Mouse (Mus musculus): ENCODE data around the gene Cap2. TPM values are rescaled to one million over a fixed set of nuclear protein-coding genes. Genes with fewer than 3 reads are reported as not detected.

Cap2 gene
- total and polyA plus RNA-seq, 3 experiments, result 115 to 147 (median 135) TPM

DNA sequence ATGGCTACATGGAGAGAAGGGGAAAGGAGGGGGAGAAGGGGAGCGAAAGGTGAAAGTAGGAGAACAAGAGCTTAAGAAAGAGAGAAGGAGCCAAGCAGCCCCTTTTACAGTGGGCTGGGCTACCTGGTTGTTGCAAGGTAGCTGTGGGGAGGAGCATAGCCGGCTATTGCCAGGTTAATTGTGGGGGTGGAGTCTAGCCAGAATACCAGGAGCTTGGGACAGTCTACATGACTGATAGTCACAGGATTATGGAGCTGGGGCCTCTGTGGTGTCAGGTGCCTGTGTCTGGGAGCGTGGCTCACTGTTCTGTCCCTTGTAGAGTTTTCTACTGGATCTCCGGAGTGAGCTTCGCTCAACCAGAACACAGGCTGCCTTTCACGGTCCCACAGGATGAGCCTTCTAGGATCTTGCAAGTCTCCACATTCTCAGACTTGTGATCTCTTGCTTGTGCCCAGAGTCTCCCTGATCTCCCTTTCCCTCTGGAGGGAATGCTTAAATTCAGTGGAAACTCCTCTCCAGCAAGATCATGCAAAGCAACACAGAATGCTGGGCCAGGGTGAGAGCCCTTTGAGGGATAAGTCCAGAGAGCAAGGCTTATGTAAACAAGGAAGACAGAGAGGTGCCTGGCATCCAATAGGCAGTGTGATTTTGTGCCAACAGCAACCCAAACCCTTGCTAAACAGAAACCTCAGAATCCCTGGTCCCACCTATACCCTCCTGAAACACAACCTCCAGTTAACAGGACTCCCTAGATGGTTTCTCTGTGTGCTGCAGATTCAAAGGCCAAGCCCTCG, 119.5 kb downstream of the Cap2 start:
- TF ChIP-seq CTCF (IDR thresholded peaks at IDR 0.05) (no peak), POLR2A (IDR thresholded peaks at IDR 0.05; ENCODE audit: insufficient read depth, low read depth, low read length) (no peak), EP300 (IDR thresholded peaks at IDR 0.05; ENCODE audit: insufficient read depth, low read depth, low read length) (no peak)
- Histone ChIP-seq H3K27ac (no peak overlapping the region), H3K79me2 (replicated peaks; ENCODE audit: control insufficient read depth, insufficient read depth, low read length) (no peaks in the 10 kb centered on the region), H3K4me3 (no peak overlapping the region), H3K4me1 (ENCODE audit: control insufficient read depth, insufficient read depth, low read length) (no peaks in the 10 kb centered on the region), H3K9ac (ENCODE audit: low read depth, low read length) (no peak overlapping the region), H3K36me3 (ENCODE audit: control insufficient read depth, insufficient read depth, low read length) (no peaks in the 10 kb centered on the region), H3K27me3 (ENCODE audit: control insufficient read depth, insufficient read depth, low read length) (no peaks in the 10 kb centered on the region)
- intact Hi-C loops (cut with DNase I), result no loop called here
- 92% methylated on average over 7 of the region's 7 CpGs for WGBS
- no peak for DNase-seq

DNA sequence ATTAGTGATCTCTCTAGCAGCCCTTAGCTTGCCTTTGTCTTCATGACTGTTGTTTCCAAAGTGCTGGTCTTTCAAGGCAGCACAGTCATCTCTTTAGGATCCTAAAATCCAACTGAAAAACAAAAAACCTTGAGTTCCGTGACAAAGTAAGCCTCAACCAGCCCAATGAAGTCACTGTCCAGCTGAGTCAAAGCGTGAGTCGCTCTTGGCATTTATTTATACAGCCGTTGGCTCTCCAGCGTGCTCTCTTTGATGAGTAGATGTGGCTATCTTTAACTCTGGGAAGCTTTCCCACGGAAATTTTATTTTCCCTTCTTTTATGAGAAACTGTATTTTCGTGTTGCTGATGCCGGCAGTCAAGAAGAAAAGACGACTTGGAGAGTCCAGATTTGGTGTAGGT, 125.0 kb downstream of the Cap2 start:
- Histone ChIP-seq H3K4me3 (no peak overlapping the region), H3K36me3 (ENCODE audit: control insufficient read depth, insufficient read depth, low read length) (no peaks in the 10 kb centered on the region), H3K79me2 (replicated peaks; ENCODE audit: control insufficient read depth, insufficient read depth, low read length) (no peaks in the 10 kb centered on the region), H3K9ac (ENCODE audit: low read depth, low read length) (no peak overlapping the region), H3K4me1 (ENCODE audit: control insufficient read depth, insufficient read depth, low read length) (no peaks in the 10 kb centered on the region), H3K27ac (peak overlapping the region; percentile 17; the same call in 1 of the 2 replicates), H3K27me3 (ENCODE audit: control insufficient read depth, insufficient read depth, low read length) (no peaks in the 10 kb centered on the region)
- TF ChIP-seq EP300 (IDR thresholded peaks at IDR 0.05; ENCODE audit: insufficient read depth, low read depth, low read length), result no peak
- no peak for TF ChIP-seq CTCF (IDR thresholded peaks at IDR 0.05)
- no peak for TF ChIP-seq POLR2A (IDR thresholded peaks at IDR 0.05; ENCODE audit: insufficient read depth, low read depth, low read length)
- intact Hi-C loops (cut with DNase I), result no loop called here
- 60% methylated on average over 9 of the region's 9 CpGs for WGBS
- no peak for DNase-seq

DNA sequence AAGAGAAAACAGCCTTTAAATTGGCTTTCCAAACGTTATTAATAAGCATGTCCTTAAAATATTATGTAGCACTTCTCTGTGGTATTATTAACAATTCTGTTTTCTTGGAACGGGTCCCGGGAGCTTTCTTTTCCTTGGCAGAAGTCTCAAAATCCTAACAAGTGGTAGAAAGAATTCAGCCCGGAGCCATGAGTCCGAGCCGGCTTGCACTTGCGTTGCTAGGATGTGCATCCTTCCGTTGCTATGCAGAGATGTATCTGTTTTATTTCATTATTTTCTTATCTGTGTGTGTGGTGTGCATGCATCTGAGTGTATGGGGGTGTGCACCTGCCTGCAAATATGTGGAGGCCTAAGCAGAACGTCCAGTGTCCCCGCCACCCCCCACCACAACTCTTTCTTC, 126.2 kb downstream of the Cap2 start:
- intact Hi-C loops (cut with DNase I), result no loop called here
- DNase-seq, result no peak
- no peak overlapping the region for H3K27ac ChIP-seq
- no peak overlapping the region for H3K9ac ChIP-seq (ENCODE audit: low read depth, low read length)
- no peak overlapping the region for H3K4me3 ChIP-seq
- H3K27me3 ChIP-seq (ENCODE audit: control insufficient read depth, insufficient read depth, low read length), result no peaks in the 10 kb centered on the region
- H3K36me3 ChIP-seq (ENCODE audit: control insufficient read depth, insufficient read depth, low read length), result no peaks in the 10 kb centered on the region
- no peaks in the 10 kb centered on the region for H3K4me1 ChIP-seq (ENCODE audit: control insufficient read depth, insufficient read depth, low read length)
- no peak for TF ChIP-seq POLR2A (IDR thresholded peaks at IDR 0.05; ENCODE audit: insufficient read depth, low read depth, low read length)
- no peak for TF ChIP-seq EP300 (IDR thresholded peaks at IDR 0.05; ENCODE audit: insufficient read depth, low read depth, low read length)
- TF ChIP-seq CTCF (IDR thresholded peaks at IDR 0.05), result no peak
- 50% methylated on average over 10 of the region's 10 CpGs for WGBS
- no peaks in the 10 kb centered on the region for H3K79me2 ChIP-seq (replicated peaks; ENCODE audit: control insufficient read depth, insufficient read depth, low read length)

DNA sequence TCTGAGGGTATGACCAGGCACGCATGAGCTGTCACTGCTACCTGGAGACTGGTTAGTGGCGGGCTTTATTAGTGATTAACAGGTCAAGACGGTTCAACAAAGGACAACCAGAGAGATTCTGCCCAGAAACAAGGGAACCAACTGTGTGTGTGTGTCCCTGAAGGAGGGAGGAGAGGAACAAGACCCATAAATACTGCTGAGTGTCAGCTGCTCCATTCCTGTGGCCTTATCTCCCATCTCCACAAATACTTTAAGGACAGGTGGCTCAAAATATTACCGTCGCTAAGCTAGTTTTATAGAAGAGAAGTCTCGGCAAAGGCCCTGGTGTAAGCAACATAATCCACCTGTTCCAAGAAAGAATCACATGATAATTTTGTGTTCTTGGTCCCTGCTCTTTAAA, 127.7 kb downstream of the Cap2 start:
- 73% methylated on average over 6 of the region's 6 CpGs for WGBS
- intact Hi-C loops (cut with DNase I), result no loop called here
- Histone ChIP-seq H3K36me3 (ENCODE audit: control insufficient read depth, insufficient read depth, low read length) (no peaks in the 10 kb centered on the region), H3K4me3 (no peak overlapping the region), H3K4me1 (ENCODE audit: control insufficient read depth, insufficient read depth, low read length) (no peaks in the 10 kb centered on the region), H3K27ac (no peak overlapping the region), H3K27me3 (ENCODE audit: control insufficient read depth, insufficient read depth, low read length) (no peaks in the 10 kb centered on the region), H3K79me2 (replicated peaks; ENCODE audit: control insufficient read depth, insufficient read depth, low read length) (no peaks in the 10 kb centered on the region), H3K9ac (ENCODE audit: low read depth, low read length) (no peak overlapping the region)
- DNase-seq, result no peak
- TF ChIP-seq POLR2A (IDR thresholded peaks at IDR 0.05; ENCODE audit: insufficient read depth, low read depth, low read length), result no peak
- TF ChIP-seq CTCF (IDR thresholded peaks at IDR 0.05), result no peak
- no peak for TF ChIP-seq EP300 (IDR thresholded peaks at IDR 0.05; ENCODE audit: insufficient read depth, low read depth, low read length)

DNA sequence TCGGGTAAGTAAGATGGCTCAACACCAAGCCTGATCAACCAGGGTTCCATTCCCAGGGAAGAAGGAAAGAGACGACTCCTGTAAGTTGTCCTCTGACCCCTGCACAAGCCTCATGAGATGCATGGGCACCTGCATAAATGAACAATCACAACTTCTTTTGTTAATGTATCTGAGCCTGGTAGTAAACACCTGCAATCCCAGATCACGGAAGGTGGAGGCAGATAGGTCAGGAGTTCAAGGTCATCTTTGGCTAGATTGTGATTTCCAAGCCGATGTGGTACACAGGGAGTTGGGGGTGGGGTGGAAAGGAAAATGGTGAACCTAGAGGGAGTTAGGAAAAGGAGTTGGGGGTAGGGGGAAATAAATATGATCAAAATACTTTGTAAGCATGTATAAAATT, 131.1 kb downstream of the Cap2 start:
- H3K79me2 ChIP-seq (replicated peaks; ENCODE audit: control insufficient read depth, insufficient read depth, low read length), result no peaks in the 10 kb centered on the region
- no peaks in the 10 kb centered on the region for H3K4me1 ChIP-seq (ENCODE audit: control insufficient read depth, insufficient read depth, low read length)
- H3K27me3 ChIP-seq (ENCODE audit: control insufficient read depth, insufficient read depth, low read length), result no peaks in the 10 kb centered on the region
- H3K36me3 ChIP-seq (ENCODE audit: control insufficient read depth, insufficient read depth, low read length), result no peaks in the 10 kb centered on the region
- intact Hi-C loops (cut with DNase I), result no loop called here
- TF ChIP-seq CTCF (IDR thresholded peaks at IDR 0.05) (no peak), POLR2A (IDR thresholded peaks at IDR 0.05; ENCODE audit: insufficient read depth, low read depth, low read length) (no peak), EP300 (IDR thresholded peaks at IDR 0.05; ENCODE audit: insufficient read depth, low read depth, low read length) (no peak)
- H3K9ac ChIP-seq (ENCODE audit: low read depth, low read length), result no peak overlapping the region
- no peak for DNase-seq
- 46% methylated on average over 4 of the region's 4 CpGs for WGBS
- H3K4me3 ChIP-seq, result no peak overlapping the region
- H3K27ac ChIP-seq, result no peak overlapping the region

DNA sequence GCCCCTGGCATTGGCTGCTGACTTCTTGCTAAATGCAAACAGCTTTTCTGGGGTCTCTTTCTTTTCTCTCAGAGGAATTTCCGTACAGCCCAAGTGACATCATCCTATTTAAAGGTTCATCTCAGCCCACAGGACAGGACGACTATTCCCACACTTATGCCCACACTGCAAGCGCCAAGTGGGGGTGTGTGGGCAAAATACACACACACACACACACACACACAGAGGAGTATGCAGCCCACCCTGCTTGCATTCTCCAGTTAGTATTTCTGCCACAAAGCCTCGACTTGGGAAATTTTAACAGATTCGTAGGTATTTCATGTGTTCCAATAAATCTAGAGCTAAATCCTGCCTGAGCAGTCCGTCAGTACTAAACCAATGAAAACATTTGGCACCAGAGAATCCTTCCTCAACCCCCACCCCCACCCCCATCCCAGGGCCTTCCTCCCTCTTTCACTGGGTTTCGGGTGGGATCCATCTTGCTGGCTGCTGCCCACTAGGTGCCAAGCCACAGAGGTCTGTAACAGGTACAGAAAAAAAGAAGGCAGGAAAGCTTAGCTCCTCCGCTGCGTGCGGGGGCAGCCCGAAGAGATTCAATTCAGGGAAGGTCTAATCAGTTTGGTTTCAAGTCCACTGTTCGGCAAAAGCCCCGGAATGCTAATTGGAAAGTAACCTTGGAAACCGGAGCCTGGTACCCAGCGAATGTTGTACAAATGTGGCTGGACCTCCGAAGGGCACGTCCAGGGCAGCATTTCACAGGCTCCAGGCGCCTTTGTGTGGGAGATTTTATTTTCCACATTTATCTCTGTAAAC, 131.9 kb downstream of the Cap2 start:
- TF ChIP-seq POLR2A (IDR thresholded peaks at IDR 0.05; ENCODE audit: insufficient read depth, low read depth, low read length) (no peak), EP300 (IDR thresholded peaks at IDR 0.05; ENCODE audit: insufficient read depth, low read depth, low read length) (no peak), CTCF (IDR thresholded peaks at IDR 0.05) (no peak)
- H3K9ac ChIP-seq (ENCODE audit: low read depth, low read length), result no peak overlapping the region
- H3K36me3 ChIP-seq (ENCODE audit: control insufficient read depth, insufficient read depth, low read length), result no peaks in the 10 kb centered on the region
- intact Hi-C loops (cut with DNase I), result no loop called here
- WGBS, result 74% methylated on average over 18 of the region's 18 CpGs
- no peaks in the 10 kb centered on the region for H3K79me2 ChIP-seq (replicated peaks; ENCODE audit: control insufficient read depth, insufficient read depth, low read length)
- DNase-seq, result no peak
- no peak overlapping the region for H3K27ac ChIP-seq
- no peaks in the 10 kb centered on the region for H3K4me1 ChIP-seq (ENCODE audit: control insufficient read depth, insufficient read depth, low read length)
- H3K4me3 ChIP-seq, result no peak overlapping the region
- no peaks in the 10 kb centered on the region for H3K27me3 ChIP-seq (ENCODE audit: control insufficient read depth, insufficient read depth, low read length)

All from heart, adult 2 months (tissue).